Mouse (Mus musculus): ENCODE measurements around the gene Mocs2. TPM values are rescaled to one million over a fixed set of nuclear protein-coding genes. Genes with fewer than 3 reads are reported as not detected.

Mocs2 gene
- total and polyA plus RNA-seq, 2 experiments, result 45.1 to 136 TPM

GRCm38 (mm10) chr13:114854428-114854827 lies 36.4 kb downstream of the Mocs2 start:
- 90% methylated on average over 3 of the region's 3 CpGs for WGBS
- no peak for TF ChIP-seq CTCF (IDR thresholded peaks at IDR 0.05; ENCODE audit: low read depth, low read length)
- no peak for TF ChIP-seq POLR2A (IDR thresholded peaks at IDR 0.05; ENCODE audit: extremely low read depth, insufficient read depth, low read length)

DNA sequence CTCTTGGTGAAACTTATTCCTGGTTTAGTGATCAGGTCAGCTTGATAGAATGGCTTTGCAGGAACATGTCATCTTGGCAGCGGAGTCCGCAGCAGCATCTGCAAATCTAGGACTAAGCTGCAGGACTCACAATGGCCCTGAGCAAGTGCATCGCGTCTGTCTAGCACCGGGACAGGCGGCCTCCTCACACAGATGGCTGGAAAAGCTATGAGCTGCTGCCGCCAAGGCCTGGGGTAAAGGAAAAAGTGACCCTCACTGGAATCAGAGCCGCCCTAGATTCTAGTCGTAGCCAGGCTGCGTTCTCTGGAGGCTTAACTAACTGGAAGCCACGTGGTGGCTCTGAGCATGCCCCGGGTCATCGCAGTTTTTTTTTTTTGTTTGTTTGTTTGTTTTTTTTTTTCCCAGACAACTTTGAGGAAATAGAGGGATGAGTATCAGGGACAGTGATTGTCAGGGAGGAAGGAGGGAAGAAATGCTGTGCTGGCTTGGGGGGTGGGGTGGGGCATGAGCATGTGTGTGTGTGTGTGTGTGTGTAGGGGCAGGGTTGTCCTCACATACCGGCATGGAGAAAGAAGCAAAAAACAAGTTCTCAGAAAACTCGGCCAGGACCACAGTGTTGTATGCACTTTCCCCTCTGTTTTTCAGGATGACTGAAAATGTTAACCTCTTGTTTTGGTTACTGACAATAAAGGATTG lies 37.7 kb downstream of the Mocs2 start:
- WGBS, result 46% methylated on average over 15 of the region's 15 CpGs
- no peak for DNase-seq (ENCODE audit: extremely low read depth, low read depth, low spot score)
- no peak overlapping the region for H3K9ac ChIP-seq (ENCODE audit: low read depth, low read length)
- no peaks in the 10 kb centered on the region for H3K36me3 ChIP-seq (ENCODE audit: control insufficient read depth, insufficient read depth, low read length)
- no peaks in the 10 kb centered on the region for H3K27me3 ChIP-seq (ENCODE audit: control insufficient read depth, insufficient read depth, low read length)
- peaks cover 17% of the 10 kb centered on the region for H3K4me1 ChIP-seq (ENCODE audit: control insufficient read depth, insufficient read depth, low read length)
- H3K4me3 ChIP-seq (ENCODE audit: insufficient read depth, low read depth, low read length), result no peak overlapping the region
- TF ChIP-seq POLR2A (IDR thresholded peaks at IDR 0.05; ENCODE audit: extremely low read depth, insufficient read depth, low read length), result no peak
- TF ChIP-seq CTCF (IDR thresholded peaks at IDR 0.05; ENCODE audit: low read depth, low read length), result no peak
- H3K79me2 ChIP-seq (ENCODE audit: control insufficient read depth, insufficient read depth, low read length), result no peaks in the 10 kb centered on the region
- no peak overlapping the region for H3K27ac ChIP-seq (replicated peaks; ENCODE audit: insufficient read depth, low read depth, low read length)

More at GRCm38 (mm10) chr13:114854428-114854827, 36.4 kb downstream of the Mocs2 start:
- Histone ChIP-seq H3K36me3 (ENCODE audit: control insufficient read depth, insufficient read depth, low read length) (no peaks in the 10 kb centered on the region), H3K27me3 (ENCODE audit: control insufficient read depth, insufficient read depth, low read length) (no peaks in the 10 kb centered on the region), H3K79me2 (ENCODE audit: control insufficient read depth, insufficient read depth, low read length) (no peaks in the 10 kb centered on the region), H3K4me1 (ENCODE audit: control insufficient read depth, insufficient read depth, low read length) (peaks cover 17% of the 10 kb centered on the region), H3K9ac (ENCODE audit: low read depth, low read length) (no peak overlapping the region), H3K27ac (replicated peaks; ENCODE audit: insufficient read depth, low read depth, low read length) (no peak overlapping the region), H3K4me3 (ENCODE audit: insufficient read depth, low read depth, low read length) (no peak overlapping the region)
- no peak for DNase-seq (ENCODE audit: extremely low read depth, low read depth, low spot score)

DNA sequence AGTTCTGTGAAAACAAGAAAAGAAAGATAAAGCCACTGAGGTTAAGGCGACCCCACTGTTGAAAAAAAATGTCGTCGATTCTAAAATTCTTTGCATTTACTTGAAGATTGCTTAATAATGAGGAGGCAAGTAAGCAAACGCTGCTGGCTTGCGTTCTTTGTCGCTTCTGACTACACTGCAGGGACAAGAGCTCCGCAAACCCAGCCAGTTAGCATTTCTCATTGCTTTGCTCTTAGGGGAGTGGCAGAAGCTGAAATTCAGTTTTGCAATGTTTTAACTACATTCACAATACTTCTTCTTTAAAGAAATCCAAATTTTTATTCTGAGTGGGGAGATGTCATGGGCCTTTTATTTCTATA lies 38.2 kb downstream of the Mocs2 start:
- H3K79me2 ChIP-seq (ENCODE audit: control insufficient read depth, insufficient read depth, low read length), result no peaks in the 10 kb centered on the region
- no peak overlapping the region for H3K4me3 ChIP-seq (ENCODE audit: insufficient read depth, low read depth, low read length)
- no peak for DNase-seq (ENCODE audit: extremely low read depth, low read depth, low spot score)
- 54% methylated on average over 7 of the region's 7 CpGs for WGBS
- no peaks in the 10 kb centered on the region for H3K27me3 ChIP-seq (ENCODE audit: control insufficient read depth, insufficient read depth, low read length)
- H3K4me1 ChIP-seq (ENCODE audit: control insufficient read depth, insufficient read depth, low read length), result peaks cover 17% of the 10 kb centered on the region
- no peak for TF ChIP-seq POLR2A (IDR thresholded peaks at IDR 0.05; ENCODE audit: extremely low read depth, insufficient read depth, low read length)
- no peak for TF ChIP-seq CTCF (IDR thresholded peaks at IDR 0.05; ENCODE audit: low read depth, low read length)
- H3K36me3 ChIP-seq (ENCODE audit: control insufficient read depth, insufficient read depth, low read length), result no peaks in the 10 kb centered on the region
- no peak overlapping the region for H3K27ac ChIP-seq (replicated peaks; ENCODE audit: insufficient read depth, low read depth, low read length)
- H3K9ac ChIP-seq (ENCODE audit: low read depth, low read length), result no peak overlapping the region

DNA sequence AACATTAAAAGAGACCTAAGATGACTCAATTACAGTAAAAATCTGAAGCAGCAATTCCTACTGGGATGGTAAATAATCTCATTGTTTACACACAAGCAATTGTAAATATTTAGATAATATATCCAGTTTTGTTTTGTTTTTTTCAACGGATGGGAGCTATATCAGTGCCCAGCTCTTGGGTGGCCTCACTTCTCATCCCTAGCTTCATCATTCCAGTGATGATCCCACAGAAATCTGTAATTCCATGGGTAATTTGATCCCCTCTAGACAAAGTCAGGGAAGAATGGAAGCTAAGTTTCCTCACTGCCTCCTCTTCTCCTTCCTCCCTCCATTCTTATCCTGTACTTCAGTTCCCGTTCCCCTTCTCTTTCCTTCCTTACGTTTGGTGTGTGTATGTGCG lies 39.5 kb downstream of the Mocs2 start:
- Histone ChIP-seq H3K27me3 (ENCODE audit: control insufficient read depth, insufficient read depth, low read length) (no peaks in the 10 kb centered on the region), H3K36me3 (ENCODE audit: control insufficient read depth, insufficient read depth, low read length) (no peaks in the 10 kb centered on the region), H3K79me2 (ENCODE audit: control insufficient read depth, insufficient read depth, low read length) (no peaks in the 10 kb centered on the region), H3K4me1 (ENCODE audit: control insufficient read depth, insufficient read depth, low read length) (peaks cover 14% of the 10 kb centered on the region), H3K9ac (ENCODE audit: low read depth, low read length) (no peak overlapping the region), H3K4me3 (ENCODE audit: insufficient read depth, low read depth, low read length) (no peak overlapping the region), H3K27ac (replicated peaks; ENCODE audit: insufficient read depth, low read depth, low read length) (no peak overlapping the region)
- WGBS, result 76% methylated on average over 4 of the region's 4 CpGs
- no peak for DNase-seq (ENCODE audit: extremely low read depth, low read depth, low spot score)
- TF ChIP-seq POLR2A (IDR thresholded peaks at IDR 0.05; ENCODE audit: extremely low read depth, insufficient read depth, low read length) (no peak), CTCF (IDR thresholded peaks at IDR 0.05; ENCODE audit: low read depth, low read length) (no peak)

DNA sequence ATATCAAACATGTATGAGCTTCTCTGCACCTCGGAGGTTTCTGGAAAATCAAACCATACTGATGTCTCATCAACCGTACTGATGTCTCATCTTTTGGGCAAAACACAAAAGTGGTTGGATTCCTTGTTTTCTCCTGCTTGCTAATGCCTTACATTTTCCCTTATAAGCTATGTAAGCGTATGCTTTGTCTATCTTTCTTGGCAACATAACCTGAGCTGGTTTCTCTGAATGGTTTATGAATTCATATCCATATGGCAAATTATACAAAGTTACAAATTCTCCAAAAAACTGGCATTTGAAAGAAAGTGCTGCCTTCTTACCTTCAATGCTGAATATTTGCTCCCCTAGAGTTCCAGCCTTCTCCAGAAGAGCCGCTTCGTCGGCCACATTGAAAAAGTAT lies 56.7 kb downstream of the Mocs2 start:
- TF ChIP-seq CTCF (IDR thresholded peaks at IDR 0.05; ENCODE audit: low read depth, low read length), result no peak
- no peak for TF ChIP-seq POLR2A (IDR thresholded peaks at IDR 0.05; ENCODE audit: extremely low read depth, insufficient read depth, low read length)

DNA sequence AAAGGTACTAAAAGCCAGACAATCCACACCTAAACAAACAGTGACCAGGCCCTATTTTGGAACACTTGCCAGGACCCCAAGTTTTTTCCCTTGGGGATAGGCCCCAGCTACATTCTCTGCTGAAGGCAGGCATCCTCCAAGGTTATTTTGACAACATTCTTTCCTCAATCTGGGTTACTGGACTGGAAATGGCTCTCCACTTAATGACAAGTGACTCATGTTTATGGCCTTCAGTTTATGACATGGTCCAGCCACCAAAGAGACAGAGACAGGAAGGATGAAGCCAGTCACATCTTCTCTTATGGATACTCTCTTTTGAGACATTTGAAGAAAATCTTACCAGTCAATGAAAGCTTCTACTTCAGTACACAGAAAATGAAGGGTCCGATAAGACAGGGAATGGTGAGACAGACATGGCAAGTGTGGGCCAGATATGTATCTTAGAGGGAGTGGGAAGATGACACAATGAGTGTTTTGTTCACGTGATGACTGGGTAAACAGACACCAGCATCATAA lies 58.0 kb downstream of the Mocs2 start:
- TF ChIP-seq CTCF (IDR thresholded peaks at IDR 0.05; ENCODE audit: low read depth, low read length), result no peak
- H3K79me2 ChIP-seq (ENCODE audit: control insufficient read depth, insufficient read depth, low read length), result no peaks in the 10 kb centered on the region
- H3K27ac ChIP-seq (replicated peaks; ENCODE audit: insufficient read depth, low read depth, low read length), result no peak overlapping the region
- no peak overlapping the region for H3K9ac ChIP-seq (ENCODE audit: low read depth, low read length)
- no peak for DNase-seq (ENCODE audit: extremely low read depth, low read depth, low spot score)
- no peaks in the 10 kb centered on the region for H3K4me1 ChIP-seq (ENCODE audit: control insufficient read depth, insufficient read depth, low read length)
- no peak overlapping the region for H3K4me3 ChIP-seq (ENCODE audit: insufficient read depth, low read depth, low read length)
- 83% methylated on average over 2 of the region's 2 CpGs for WGBS
- H3K36me3 ChIP-seq (ENCODE audit: control insufficient read depth, insufficient read depth, low read length), result no peaks in the 10 kb centered on the region
- H3K27me3 ChIP-seq (ENCODE audit: control insufficient read depth, insufficient read depth, low read length), result no peaks in the 10 kb centered on the region

More for the DNA sequence above, 56.7 kb downstream of the Mocs2 start:
- H3K27ac ChIP-seq (replicated peaks; ENCODE audit: insufficient read depth, low read depth, low read length), result no peak overlapping the region
- 90% methylated on average over 6 of the region's 6 CpGs for WGBS
- H3K36me3 ChIP-seq (ENCODE audit: control insufficient read depth, insufficient read depth, low read length), result no peaks in the 10 kb centered on the region
- H3K4me3 ChIP-seq (ENCODE audit: insufficient read depth, low read depth, low read length), result no peak overlapping the region
- no peaks in the 10 kb centered on the region for H3K79me2 ChIP-seq (ENCODE audit: control insufficient read depth, insufficient read depth, low read length)
- no peak overlapping the region for H3K9ac ChIP-seq (ENCODE audit: low read depth, low read length)
- H3K4me1 ChIP-seq (ENCODE audit: control insufficient read depth, insufficient read depth, low read length), result no peaks in the 10 kb centered on the region
- DNase-seq (ENCODE audit: extremely low read depth, low read depth, low spot score), result no peak
- H3K27me3 ChIP-seq (ENCODE audit: control insufficient read depth, insufficient read depth, low read length), result no peaks in the 10 kb centered on the region

Data from liver, adult 2 months (tissue).